Mouse (Mus musculus): ENCODE data around the gene Mxra7.
"Not testable (repeated sequence)": the region's sequence is repeated elsewhere in the genome, so short reads cannot be mapped to it uniquely, and the experiment has no call there.

Mxra7 gene

GRCm38 (mm10) chr11:116847187-116848085, 19.6 kb upstream of the Mxra7 start:
- no peak for DNase-seq (ENCODE audit: low spot score)

GRCm38 (mm10) chr11:116846593-116847181, 18.8 kb upstream of the Mxra7 start:
- DNase-seq (ENCODE audit: low spot score): no peak

GRCm38 (mm10) chr11:116843261-116844233, 15.7 kb upstream of the Mxra7 start, which contains the start of the genes Mettl23 and Jmjd6:
Gene Mettl23 (plus strand): TSS chr11:116843278.
Gene Jmjd6 (minus strand): TSS chr11:116843449.
- DNase-seq (ENCODE audit: low spot score): peak; percentile 97

GRCm38 (mm10) chr11:116842531-116843260, 14.8 kb upstream of the Mxra7 start:
- DNase-seq (ENCODE audit: low spot score): peak; percentile 72

- no peak for DNase-seq (ENCODE audit: low spot score)
Measured at GRCm38 (mm10) chr11:116840748-116841147, 12.9 kb upstream of the Mxra7 start.

GRCm38 (mm10) chr11:116839601-116840000, 11.8 kb upstream of the Mxra7 start:
- no peak for DNase-seq (ENCODE audit: low spot score)

- DNase-seq (ENCODE audit: low spot score): no peak
Measured at GRCm38 (mm10) chr11:116838936-116839335, 11.1 kb upstream of the Mxra7 start.

- DNase-seq (ENCODE audit: low spot score): no peak
Measured at GRCm38 (mm10) chr11:116837441-116837840, 9.6 kb upstream of the Mxra7 start.

GRCm38 (mm10) chr11:116836283-116836682, 8.4 kb upstream of the Mxra7 start:
- DNase-seq (ENCODE audit: low spot score): no peak

GRCm38 (mm10) chr11:116834954-116835353, 7.1 kb upstream of the Mxra7 start:
- DNase-seq (ENCODE audit: low spot score): no peak

GRCm38 (mm10) chr11:116832172-116832685, 4.4 kb upstream of the Mxra7 start:
- peak; percentile 63 for DNase-seq (ENCODE audit: low spot score)

GRCm38 (mm10) chr11:116826550-116827504, 1.0 kb downstream of the Mxra7 start:
- DNase-seq (ENCODE audit: low spot score): peak; percentile 66

- no peak for DNase-seq (ENCODE audit: low spot score)
Measured at GRCm38 (mm10) chr11:116825230-116825629, 2.6 kb downstream of the Mxra7 start.

- not testable (repeated sequence) for DNase-seq (ENCODE audit: low spot score)
Measured at GRCm38 (mm10) chr11:116823885-116824284, 4.0 kb downstream of the Mxra7 start.

GRCm38 (mm10) chr11:116823255-116823654, 4.6 kb downstream of the Mxra7 start:
- no peak for DNase-seq (ENCODE audit: low spot score)

GRCm38 (mm10) chr11:116822626-116823025, 5.2 kb downstream of the Mxra7 start:
- DNase-seq (ENCODE audit: low spot score): no peak

GRCm38 (mm10) chr11:116822215-116822614, 5.6 kb downstream of the Mxra7 start:
- no peak for DNase-seq (ENCODE audit: low spot score)

GRCm38 (mm10) chr11:116821057-116821940, 6.5 kb downstream of the Mxra7 start:
- no peak for DNase-seq (ENCODE audit: low spot score)

Measured in embryo, embryonic 10.5 days (tissue).